Mouse (Mus musculus) adrenal gland, postnatal 36 days (tissue): ENCODE results near the gene Nutf2-ps1. TPM values are rescaled to one million over a fixed set of nuclear protein-coding genes. Genes with fewer than 3 reads are reported as not detected.
A peak's percentile ranks its signal among the peaks of the same experiment; 100 is the strongest.

Experiments
- DNase-seq, 2 experiments: peaks; one replicate each; pipeline ENCODE4 v3.0.0; 2021; ENCODE audit warnings: mixed read lengths in 1 of 2
- total RNA-seq, 2 experiments: library from RNA; stranded (reverse); gene quantifications; 2 replicates each; pipeline ENCODE4 v1.2.3; 2021

Nutf2-ps1 gene
- total RNA-seq, 2 experiments from 2014 or later: 74.1 to 79.8 TPM

DNA sequence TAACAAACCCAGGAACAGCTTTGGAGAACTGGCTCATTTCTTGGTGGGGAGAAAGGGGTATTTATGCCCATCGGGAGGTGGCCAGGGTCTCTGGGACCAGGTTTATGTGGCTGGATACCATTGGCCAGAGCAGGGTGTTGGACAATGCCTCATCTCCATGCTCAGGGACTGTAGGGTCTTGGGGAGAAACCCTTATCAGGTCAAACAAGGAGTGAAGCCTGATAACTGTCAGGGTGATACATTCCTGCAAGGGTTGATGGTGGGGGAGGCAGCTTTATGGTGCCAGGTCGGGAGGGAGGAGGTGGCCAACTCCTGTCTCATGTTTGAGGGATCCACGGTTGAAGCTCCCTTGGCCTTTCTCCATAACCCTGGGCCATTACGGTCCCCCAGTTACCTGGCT lies 17.8 kb downstream of the Nutf2-ps1 start:
- no peak for DNase-seq

DNA sequence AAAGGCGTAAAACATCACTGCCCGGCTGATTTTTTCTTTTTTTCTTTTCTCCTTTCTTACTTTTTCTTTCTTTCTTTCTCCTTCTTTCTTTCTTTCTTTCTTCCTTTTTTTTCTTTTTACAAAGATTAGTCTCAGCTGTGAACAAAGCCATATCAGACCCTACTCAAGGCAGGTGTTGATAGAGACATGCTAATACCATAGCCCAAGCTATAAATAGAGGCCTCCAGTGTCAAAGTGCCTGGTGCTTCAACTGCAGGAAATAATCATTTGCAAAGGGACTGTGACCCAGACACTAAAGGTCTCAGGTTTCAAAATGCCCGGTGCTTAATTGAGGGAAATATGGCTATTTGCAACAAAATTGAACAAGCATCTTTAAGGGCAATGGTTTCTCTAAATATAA lies 20.3 kb downstream of the Nutf2-ps1 start:
- no peak for DNase-seq

DNA sequence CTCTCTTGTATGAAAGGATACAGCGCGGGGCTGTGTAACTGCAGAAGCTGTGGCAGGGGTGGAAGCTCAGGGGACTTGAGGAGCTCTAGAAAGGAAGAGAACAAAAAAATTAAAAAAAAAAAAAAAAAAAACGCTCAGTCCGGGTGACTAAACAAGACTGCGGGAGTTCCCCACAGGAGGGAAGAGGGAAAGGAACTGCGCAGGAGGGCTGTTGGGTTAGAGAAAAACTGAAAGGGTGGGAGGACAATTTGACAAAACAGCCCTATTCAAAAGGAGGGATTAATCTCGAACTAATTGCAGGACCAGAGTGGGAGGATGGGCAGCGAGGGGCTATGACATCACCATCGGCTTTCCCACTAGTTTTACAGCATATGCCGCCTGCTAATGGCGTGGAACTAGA lies 21.0 kb downstream of the Nutf2-ps1 start:
- no peak for DNase-seq

DNA sequence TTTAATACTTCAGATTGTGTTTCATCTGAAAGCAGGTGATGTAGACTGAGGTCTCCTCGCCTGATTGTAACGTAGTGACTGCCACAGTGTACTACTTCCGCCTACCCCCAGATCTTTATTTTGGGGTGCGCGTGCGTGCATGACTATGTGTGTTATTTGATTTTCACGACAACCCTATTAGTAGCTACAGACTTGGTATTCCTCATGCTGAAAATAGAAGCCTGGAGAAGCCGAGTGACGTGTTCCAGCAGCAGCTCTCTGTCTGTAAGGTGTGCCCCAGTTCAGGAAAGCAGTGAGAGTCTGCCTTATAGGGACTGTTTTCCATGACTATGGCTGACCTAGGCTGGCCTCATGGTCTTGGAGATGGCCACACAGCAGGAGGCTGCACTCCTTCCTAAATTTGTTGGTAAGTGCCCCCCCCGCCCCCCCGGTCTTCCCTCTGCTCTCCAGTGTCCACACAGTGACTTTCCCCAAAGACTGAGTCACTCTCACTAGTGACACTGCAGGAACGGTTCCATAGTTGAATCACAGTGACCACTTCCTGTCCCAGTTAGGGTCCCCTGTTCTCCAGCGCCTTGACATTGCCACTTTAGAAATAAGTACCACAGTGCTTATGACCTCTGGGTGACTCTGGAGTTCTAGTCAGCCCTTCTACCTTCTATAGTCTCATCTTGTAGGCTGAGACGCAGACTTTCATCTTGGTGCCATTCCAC lies 23.1 kb downstream of the Nutf2-ps1 start:
- no peak for DNase-seq

DNA sequence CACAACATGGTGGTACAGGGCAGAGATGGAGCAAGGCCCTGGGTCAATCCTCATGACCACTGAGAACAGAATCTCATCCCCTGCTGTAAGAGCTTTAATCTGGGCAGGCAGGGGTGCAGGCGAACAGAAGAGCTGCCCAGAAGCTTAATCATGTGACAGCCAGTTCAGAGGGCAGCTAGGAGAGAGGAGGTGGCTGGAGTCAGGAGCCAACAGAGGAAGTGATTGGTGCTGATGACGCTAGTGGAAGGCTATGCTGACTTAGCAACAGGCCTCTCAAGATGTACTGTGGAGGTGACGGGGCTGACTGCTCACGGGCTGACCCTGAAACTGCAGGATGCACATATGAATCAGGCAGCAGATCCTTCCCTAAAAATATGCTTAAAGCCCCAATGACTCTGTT lies 24.7 kb downstream of the Nutf2-ps1 start:
- DNase-seq: peak; percentile 44 to 46

DNA sequence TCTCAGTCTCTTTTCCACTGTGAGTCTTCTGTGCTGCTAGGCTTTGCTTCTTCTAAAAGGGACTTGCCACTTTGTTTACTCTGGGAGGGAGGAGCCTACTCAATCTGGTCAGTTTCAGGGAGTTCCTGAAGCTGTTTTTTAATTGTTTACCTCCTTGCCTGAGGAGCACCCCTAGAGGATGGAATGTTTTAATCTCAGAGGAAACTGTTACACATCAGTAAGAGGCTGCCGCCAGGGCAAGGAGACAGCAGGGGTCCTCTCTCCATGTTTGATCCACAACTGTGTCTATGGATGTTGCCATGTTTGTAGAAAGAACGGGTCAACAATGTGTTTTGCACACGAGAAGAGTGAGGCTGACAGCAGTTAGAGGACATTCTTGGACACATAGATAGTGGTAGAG lies 28.4 kb downstream of the Nutf2-ps1 start:
- no peak for DNase-seq

DNA sequence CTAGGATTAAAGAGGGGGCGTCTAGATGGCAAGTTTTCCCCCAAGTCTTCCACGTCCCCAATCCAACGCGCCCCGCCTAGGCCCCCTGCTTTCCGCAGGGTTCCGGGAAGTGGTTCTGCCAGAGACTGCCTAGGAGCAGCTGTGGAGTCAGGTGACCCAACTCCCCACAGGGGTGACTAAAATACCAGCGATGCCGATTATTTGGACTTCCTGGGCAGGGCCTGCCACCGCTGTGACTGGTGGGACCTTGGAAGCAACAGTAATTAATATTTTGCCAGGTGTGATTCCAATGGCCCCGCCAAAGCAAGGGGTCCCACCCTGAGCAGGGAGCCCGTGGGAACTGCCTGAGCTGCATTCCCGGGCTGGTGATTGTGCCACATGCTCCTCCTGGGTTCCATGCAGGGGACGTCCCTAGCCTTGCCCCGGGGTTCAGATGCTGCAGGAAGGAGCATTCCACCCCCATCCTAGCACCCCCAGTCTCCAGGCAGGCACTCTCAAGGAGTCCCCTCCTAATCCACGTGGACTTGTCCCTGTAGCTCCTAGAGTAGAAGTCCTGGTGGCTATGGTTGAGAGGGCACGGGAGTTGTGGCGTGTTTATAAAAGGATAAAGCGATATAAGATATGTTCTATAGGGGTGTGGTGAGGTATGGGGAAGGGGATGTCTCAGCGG lies 31.5 kb downstream of the Nutf2-ps1 start:
- peak; percentile 21 to 23 for DNase-seq

DNA sequence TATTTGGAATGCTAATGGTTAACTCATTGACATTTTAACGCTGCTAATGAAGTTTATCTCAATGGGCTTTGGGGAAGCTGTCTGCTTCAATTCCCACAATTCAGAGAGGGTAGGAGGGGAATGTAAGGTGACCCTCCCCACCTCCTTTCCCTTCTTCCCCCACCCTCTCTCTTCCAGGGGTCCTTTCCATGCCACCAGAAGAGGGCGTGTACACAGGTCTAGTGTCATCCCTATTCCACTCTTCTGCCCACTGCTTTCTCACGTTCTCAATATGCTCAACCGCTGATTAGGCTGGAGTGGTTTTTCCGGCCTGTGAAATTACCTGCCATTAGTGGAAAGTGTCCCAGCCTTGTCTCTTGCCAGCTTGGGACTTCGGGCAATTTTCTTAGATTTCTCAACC lies 32.0 kb downstream of the Nutf2-ps1 start:
- DNase-seq: no peak

DNA sequence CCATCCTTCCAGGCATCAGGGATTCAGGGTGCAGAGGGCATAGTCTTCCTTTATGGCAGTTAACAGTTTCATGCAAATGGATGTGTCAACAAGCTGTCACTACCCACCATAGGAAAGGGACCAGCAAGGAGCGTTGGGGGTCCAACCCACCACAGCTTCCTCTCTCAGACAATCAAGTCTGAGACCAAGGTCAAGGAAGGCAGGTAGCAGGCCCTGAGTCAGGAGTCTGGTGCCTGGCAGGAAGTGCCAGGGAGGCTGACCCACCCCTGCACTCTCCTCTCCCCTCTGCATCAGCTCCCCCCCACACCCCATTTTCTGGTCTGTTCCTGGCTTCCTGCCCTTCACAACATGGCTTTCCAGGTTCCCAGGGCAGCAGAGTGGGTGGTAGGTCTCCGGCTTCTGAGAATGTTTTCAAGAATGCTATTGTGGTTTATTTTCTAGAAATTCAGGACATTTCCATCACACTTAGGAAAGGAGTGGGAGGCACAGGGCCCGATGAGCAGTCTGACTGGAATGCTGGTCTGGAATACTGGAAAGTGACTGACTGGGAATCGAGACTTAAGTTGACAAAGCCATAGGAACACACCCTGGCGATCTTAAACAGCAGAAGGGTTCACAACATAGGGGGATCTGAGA lies 33.8 kb downstream of the Nutf2-ps1 start:
- DNase-seq: no peak

DNA sequence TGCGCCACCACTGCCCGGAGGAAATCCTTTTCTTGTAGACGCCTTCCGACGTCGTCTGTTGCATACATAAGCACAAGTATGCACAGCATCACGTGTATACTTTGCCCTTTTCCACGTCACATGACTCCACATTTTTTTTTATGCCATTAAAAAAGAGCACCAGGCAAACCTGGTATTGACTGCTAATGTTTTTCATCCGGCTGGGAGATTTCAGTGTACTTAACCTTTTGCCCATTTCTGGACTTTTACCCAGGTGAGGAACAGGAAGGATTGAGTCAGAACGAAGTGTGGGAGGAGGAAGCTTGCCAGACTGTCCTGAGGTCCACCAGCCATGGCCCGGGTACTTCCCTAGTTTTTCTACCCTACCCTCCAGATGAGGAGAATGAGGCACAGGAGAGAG lies 34.5 kb downstream of the Nutf2-ps1 start:
- DNase-seq: no peak

DNA sequence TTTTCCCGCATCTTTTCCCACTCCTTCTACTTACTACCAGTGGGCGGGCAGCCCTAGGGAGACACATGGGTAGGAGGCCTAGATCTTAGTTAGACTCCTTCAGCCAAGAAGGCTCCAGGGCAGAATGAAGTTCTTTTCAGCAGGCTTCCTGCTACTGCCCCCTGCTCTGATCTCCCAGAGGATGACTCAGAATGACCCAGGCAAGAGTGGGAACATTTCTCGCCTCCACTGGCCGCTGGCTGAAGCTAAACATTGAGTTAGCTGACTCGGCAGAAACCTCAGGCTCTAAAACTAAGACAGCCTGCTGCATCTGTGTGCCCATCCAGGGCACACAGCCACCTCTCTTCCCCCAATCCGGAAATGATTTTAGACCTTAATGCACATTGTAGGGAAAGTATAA lies 36.1 kb downstream of the Nutf2-ps1 start:
- peak; percentile 28 to 58 for DNase-seq

DNA sequence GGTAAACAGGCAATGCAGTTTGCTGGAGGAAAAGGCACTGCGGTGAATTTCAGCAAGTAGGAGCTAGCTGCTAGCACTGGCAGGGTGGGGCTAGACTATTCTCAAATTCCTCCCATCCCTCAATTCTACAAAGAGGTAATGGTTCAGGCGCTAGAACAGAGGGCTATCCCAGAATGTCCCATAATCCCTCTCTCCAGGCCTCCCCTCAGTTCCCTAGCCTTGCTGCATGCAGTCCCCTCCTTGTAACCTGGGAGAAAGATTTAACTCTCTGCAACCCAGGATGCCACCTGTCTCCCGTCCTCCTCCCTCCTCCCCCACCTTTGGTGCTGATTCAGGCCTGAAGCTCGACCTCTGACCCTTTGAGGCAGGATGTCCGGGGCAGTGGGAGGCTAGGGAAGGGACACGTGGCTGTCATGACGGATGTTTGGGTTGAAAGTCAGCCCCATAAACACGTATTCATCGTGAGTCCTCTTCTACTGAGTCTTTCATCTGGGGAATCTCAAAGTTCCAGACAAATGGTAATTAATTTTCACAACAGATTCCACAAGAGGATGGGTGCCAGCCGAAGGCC lies 36.6 kb downstream of the Nutf2-ps1 start:
- peak in 1 of 2 experiments; percentile 27 for DNase-seq

DNA sequence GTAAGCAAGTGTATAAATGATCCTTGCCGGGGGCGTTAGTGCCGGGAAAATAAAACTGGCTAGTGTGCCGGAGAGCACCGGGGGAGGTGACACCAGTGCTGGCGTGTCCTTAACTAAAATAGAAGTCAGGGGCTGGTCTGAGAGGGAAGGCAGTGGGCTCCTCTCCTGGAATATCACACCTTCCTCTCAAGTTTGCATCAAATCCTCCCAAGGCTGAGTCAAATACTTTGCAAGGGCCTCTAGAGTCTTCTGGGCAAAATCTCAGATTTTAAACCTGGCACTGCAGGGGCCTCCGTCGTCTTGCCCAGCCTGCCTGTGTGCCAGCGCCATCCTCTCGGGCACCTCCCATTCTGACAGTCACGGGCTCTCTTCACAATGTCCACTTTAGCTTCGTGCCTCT lies 37.9 kb downstream of the Nutf2-ps1 start:
- no peak for DNase-seq

DNA sequence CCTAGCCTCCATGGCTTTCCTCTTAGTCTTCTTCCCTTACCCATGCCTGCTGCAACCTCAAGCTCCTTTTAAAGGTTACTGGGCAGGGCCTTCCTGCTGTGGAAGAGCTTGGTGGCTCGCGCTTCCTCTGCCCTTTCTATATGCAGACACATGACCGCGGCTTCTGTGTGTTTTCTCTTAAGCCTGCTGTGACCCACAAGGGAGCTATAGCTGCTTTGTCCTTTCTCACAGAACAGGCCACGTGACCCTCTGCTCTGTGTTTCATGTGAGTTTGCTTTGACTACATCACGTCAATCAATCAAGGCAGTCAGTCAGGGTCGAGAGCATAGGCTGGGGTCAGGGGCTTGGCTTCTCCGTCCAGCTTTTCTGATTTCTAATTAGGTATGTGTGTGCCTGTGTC lies 41.3 kb downstream of the Nutf2-ps1 start:
- DNase-seq: no peak

DNA sequence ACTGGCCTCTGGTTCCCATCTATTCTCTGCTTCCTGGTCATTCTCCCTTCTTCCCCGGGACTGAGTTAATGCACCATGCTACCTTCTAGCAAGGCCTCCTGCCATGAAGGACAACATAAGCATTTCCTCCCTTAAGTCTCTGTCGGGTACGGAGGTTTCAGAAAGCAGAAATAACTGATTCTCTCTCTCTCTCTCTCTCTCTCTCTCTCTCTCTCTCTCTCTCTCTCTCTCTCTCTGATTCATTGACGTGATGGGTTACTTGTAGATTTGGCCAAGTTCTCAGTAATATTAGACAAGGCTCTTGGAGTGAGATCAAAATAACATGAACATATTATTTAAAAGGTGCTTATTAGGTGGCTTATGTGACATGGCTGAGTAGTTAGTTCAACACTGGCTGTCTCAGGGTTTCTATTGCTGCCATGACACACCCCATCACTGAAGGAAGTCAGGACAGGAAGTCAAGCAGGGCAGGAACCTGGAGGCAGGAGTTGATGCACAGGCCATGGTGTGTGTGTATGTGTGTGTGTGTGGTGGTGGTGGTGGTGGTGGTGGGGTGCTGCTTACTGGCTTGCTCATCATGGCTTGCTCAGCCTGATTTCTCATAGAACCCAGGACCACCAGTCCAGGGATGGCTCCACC lies 43.8 kb downstream of the Nutf2-ps1 start:
- DNase-seq: no peak

DNA sequence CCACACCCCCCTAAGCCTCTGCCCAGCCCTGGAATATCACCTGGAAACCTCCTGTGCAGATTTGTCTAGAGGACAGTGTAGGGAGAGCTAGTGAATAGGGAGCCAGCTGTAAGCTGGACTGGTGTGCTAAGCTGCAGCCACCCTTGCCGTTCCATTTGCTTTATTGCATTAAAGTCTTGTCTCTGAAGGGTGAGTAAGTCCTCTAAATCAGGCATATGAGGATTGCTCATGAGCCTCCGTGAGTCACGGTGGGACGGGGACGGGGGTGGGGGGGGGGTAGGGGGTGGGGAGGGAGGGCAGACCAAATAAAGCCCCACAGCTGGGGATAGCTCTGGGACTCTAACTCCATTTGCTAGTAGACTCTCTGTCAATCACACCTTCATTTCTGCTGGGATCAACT lies 45.3 kb downstream of the Nutf2-ps1 start:
- DNase-seq: peak; percentile 43 to 56

DNA sequence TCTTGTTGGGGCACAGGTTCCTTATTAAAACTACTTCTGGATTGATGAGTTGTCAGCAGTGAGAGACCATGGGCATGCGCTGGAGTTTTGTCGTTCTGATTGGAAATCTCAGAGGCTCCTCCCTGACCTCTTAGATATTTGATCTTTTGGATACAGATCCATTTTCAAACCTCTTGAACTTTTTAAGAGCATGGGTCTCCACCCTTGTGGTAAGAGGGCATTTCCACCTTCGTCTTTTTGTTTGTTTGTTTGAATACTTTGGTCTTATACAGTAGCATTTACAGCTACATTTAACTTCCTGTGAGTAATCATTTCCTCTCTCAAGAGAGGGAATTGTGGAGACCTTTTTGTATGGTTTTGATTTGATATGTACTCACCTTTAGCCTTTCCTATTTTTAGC lies 49.6 kb downstream of the Nutf2-ps1 start:
- DNase-seq: no peak

DNA sequence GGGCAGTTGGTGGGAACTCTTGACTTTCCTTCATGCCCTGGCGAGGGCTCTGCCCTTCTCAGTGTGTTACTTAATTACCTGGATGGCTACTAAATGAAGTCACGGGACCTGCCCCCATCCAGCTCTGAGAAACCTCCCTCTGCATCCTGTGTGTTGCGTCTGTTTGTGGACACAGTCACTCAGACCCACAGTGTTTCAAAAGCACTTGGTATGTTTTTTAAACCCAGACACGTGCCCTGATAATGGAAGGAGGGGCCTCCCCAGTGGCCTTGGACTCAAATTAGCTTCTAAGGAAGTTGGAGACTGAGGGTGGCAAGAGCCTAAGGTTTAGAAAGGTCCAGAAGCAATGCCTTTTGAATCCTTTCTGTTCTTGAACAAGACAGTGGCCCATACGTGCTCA lies 50.1 kb downstream of the Nutf2-ps1 start:
- no peak for DNase-seq
